Mouse (Mus musculus) forebrain, postnatal 0 days (tissue): ENCODE measurements at regions not wholly inside any gene's neighbourhood (a gene's known extent, or its start where the extent isn't known, plus 50 kb on each side); places are given as distances from the start of the nearest gene placed in this dataset.

Experiments used
- ATAC-seq: fragments of 200-750 bp; cut with Nextera tagmentation; 2 replicates; pipeline ENCODE4 v1.8.0; 2017; ENCODE audit warnings: mild to moderate bottlenecking, moderate library complexity
- DNase-seq: peaks from one replicate; pipeline ENCODE4 v3.0.0-alpha.2; 2015
- H3K27ac ChIP-seq: fragments of 300-500 bp; sonication (generic); 2 replicates; pipeline ENCODE4 v1.5.1; 2014; ENCODE audit warnings: low read depth, mild to moderate bottlenecking, antibody characterized with exemption, low read length, moderate library complexity, mixed read lengths
- H3K27me3 ChIP-seq: fragments of 300-500 bp; sonication (generic); 2 replicates; pipeline ENCODE4 v1.6.1; 2014; ENCODE audit warnings: mild to moderate bottlenecking, low read length, mixed read lengths; ENCODE audit not compliant: insufficient read depth
- H3K36me3 ChIP-seq: fragments of 300-500 bp; sonication (generic); 2 replicates; pipeline ENCODE4 v1.6.1; 2014; ENCODE audit warnings: mild to moderate bottlenecking, moderate library complexity; ENCODE audit not compliant: insufficient read depth
- H3K4me1 ChIP-seq: fragments of 300-500 bp; sonication (generic); 2 replicates; pipeline ENCODE4 v1.6.1; 2014; ENCODE audit warnings: antibody characterized with exemption; ENCODE audit not compliant: insufficient read depth
- H3K4me2 ChIP-seq: fragments of 300-500 bp; sonication (generic); 2 replicates; pipeline ENCODE4 v1.6.1; 2014; ENCODE audit warnings: low read depth, mild to moderate bottlenecking, moderate library complexity
- H3K4me3 ChIP-seq: fragments of 300-500 bp; sonication (generic); 2 replicates; pipeline ENCODE4 v1.5.1; 2014; ENCODE audit warnings: low read depth, low read length, mixed read lengths
- H3K9ac ChIP-seq: fragments of 300-500 bp; sonication (generic); 2 replicates; pipeline ENCODE4 v1.6.1; 2014; ENCODE audit warnings: mild to moderate bottlenecking
- H3K9me3 ChIP-seq: fragments of 300-500 bp; sonication (generic); 2 replicates; pipeline ENCODE4 v1.6.1; 2016; ENCODE audit warnings: low read length
- CTCF ChIP-seq: sonication (generic); IDR thresholded peaks from 2 replicates; pipeline ENCODE4 v1.5.1; 2016; ENCODE audit warnings: antibody characterized with exemption, control low read depth, low read depth
- WGBS: fragments of 180-500 bp; shearing (Covaris S2); extraction: QIAGEN DNeasy Blood & Tissue Kit; methylation state at CpG from one replicate; pipeline ENCODE4 v1.1.7; 2014; 5-methylcytosine and 5-hydroxymethylcytosine counted together

GRCm38 (mm10) chr12:50122145-50122544 is 526.8 kb downstream of the Prkd1 start:
- Histone ChIP-seq H3K27ac (peak overlapping the region; percentile 47), H3K9ac (peak overlapping the region; percentile 26; the same call in 1 of the 2 replicates), H3K4me2 (peak overlapping the region; percentile 29), H3K36me3 (no peaks in the 10 kb centered on the region), H3K27me3 (no peaks in the 10 kb centered on the region), H3K9me3 (no peaks in the 10 kb centered on the region), H3K4me3 (no peak overlapping the region), H3K4me1 (peaks cover 4% of the 10 kb centered on the region)
- 20% methylated on average over 5 of the region's 5 CpGs for WGBS
- DNase-seq (peak; percentile 56), ATAC-seq (no peak)
- TF ChIP-seq CTCF = no peak

GRCm38 (mm10) chr12:50122971-50123370 is 525.9 kb downstream of the Prkd1 start:
- no peak for ATAC-seq
- TF ChIP-seq CTCF = no peak
- Histone ChIP-seq H3K36me3 (no peaks in the 10 kb centered on the region), H3K4me3 (no peak overlapping the region), H3K9me3 (no peaks in the 10 kb centered on the region), H3K9ac (no peak overlapping the region), H3K4me2 (no peak overlapping the region), H3K4me1 (peaks cover 4% of the 10 kb centered on the region), H3K27ac (no peak overlapping the region), H3K27me3 (no peaks in the 10 kb centered on the region)
- peak; percentile 18 for DNase-seq
- 26% methylated on average over 1 of the region's 1 CpGs for WGBS

- no peak overlapping the region for H3K4me3 ChIP-seq
- H3K27me3 ChIP-seq = no peaks in the 10 kb centered on the region
- H3K9ac ChIP-seq = no peak overlapping the region
- ATAC-seq = peak; percentile 40; the same call in 1 of the 2 replicates
- no peaks in the 10 kb centered on the region for H3K4me1 ChIP-seq
- no peaks in the 10 kb centered on the region for H3K9me3 ChIP-seq
- 0 out of 2 replicates have a peak overlapping the region, but pooled peaks have one; percentile 5 for H3K4me2 ChIP-seq
- no peak for TF ChIP-seq CTCF
- H3K27ac ChIP-seq = no peak overlapping the region
- peak; percentile 20 for DNase-seq
- no peaks in the 10 kb centered on the region for H3K36me3 ChIP-seq
- WGBS = 56% methylated on average over 9 of the region's 9 CpGs
Observed at GRCm38 (mm10) chr12:50158143-50158542, 490.8 kb downstream of the Prkd1 start.

- Histone ChIP-seq H3K4me2 (no peak overlapping the region), H3K9ac (no peak overlapping the region), H3K4me3 (no peak overlapping the region), H3K4me1 (0 out of 2 replicates have a peak, but pooled peaks cover 10% of the 10 kb centered on the region), H3K27me3 (no peaks in the 10 kb centered on the region), H3K9me3 (no peaks in the 10 kb centered on the region), H3K27ac (no peak overlapping the region), H3K36me3 (no peaks in the 10 kb centered on the region)
- DNase-seq (peak; percentile 54), ATAC-seq (no peak)
- 30% methylated on average over 1 of the region's 1 CpGs for WGBS
- TF ChIP-seq CTCF = no peak
Observed at GRCm38 (mm10) chr12:50187332-50187731, 461.6 kb downstream of the Prkd1 start.

GRCm38 (mm10) chr12:50190892-50191539 is 457.9 kb downstream of the Prkd1 start:
- no peak for TF ChIP-seq CTCF
- H3K36me3 ChIP-seq = no peaks in the 10 kb centered on the region
- H3K27me3 ChIP-seq = no peaks in the 10 kb centered on the region
- H3K27ac ChIP-seq = peak overlapping the region; percentile 80
- DNase-seq = peak; percentile 48
- no peak overlapping the region for H3K4me3 ChIP-seq
- H3K4me2 ChIP-seq = peak overlapping the region; percentile 36; the same call in 1 of the 2 replicates
- peaks cover 17% of the 10 kb centered on the region; the same call in 1 of the 2 replicates for H3K4me1 ChIP-seq
- no peak overlapping the region for H3K9ac ChIP-seq
- H3K9me3 ChIP-seq = no peaks in the 10 kb centered on the region
- peak; percentile 16; the same call in 1 of the 2 replicates for ATAC-seq

- TF ChIP-seq CTCF = no peak
- Histone ChIP-seq H3K27ac (peak overlapping the region; percentile 80), H3K9ac (peak overlapping the region; percentile 32; the same call in 1 of the 2 replicates), H3K36me3 (no peaks in the 10 kb centered on the region), H3K4me2 (peak overlapping the region; percentile 36), H3K4me3 (0 out of 2 replicates have a peak overlapping the region, but pooled peaks have one; percentile 1), H3K27me3 (no peaks in the 10 kb centered on the region), H3K4me1 (peaks cover 17% of the 10 kb centered on the region; the same call in 1 of the 2 replicates), H3K9me3 (no peaks in the 10 kb centered on the region)
- DNase-seq (peak; percentile 75), ATAC-seq (peak; percentile 70)
- WGBS = 19% methylated on average over 11 of the region's 11 CpGs
Observed at GRCm38 (mm10) chr12:50191733-50192612, 456.9 kb downstream of the Prkd1 start.
